Mouse (Mus musculus): Measurements from ENCODE around the gene Spats2. TPM values are rescaled to one million over a fixed set of nuclear protein-coding genes. Genes with fewer than 3 reads are reported as not detected.
A peak's percentile ranks its signal among the peaks of the same experiment; 100 is the strongest.

The Spats2 gene
- polyA plus RNA-seq, 1 experiment from 2014 or later, result 68.5 TPM

- H3K36me3 ChIP-seq (replicated peaks; ENCODE audit: control insufficient read depth, insufficient read depth, low read depth, low read length), result peaks cover 12% of the 10 kb centered on the region
- H3K4me1 ChIP-seq (ENCODE audit: control insufficient read depth, insufficient read depth, low read length), result no peaks in the 10 kb centered on the region
- ATAC-seq (replicated peaks; ENCODE audit: insufficient number of reproducible peaks, low FRiP score, low TSS enrichment, low read depth) (no peak), DNase-seq (ENCODE audit: low spot score) (no peak)
- H3K27me3 ChIP-seq (ENCODE audit: control insufficient read depth, insufficient read depth, low read length), result no peaks in the 10 kb centered on the region
- H3K9ac ChIP-seq (replicated peaks; ENCODE audit: low read length), result no peak overlapping the region
- no peak overlapping the region for H3K4me3 ChIP-seq (ENCODE audit: low read depth, low read length)
- WGBS, result 84% methylated on average over 10 of the region's 10 CpGs
- H3K9me3 ChIP-seq (replicated peaks; ENCODE audit: control insufficient read depth, low read length), result no peaks in the 10 kb centered on the region
- no peak overlapping the region for H3K4me2 ChIP-seq (ENCODE audit: low read depth, low read length)
- H3K27ac ChIP-seq (replicated peaks; ENCODE audit: low read depth, low read length), result no peak overlapping the region
These were observed 87.5 kb downstream of the Spats2 start for GRCm38 (mm10) chr15:99213183-99213582.

GRCm38 (mm10) chr15:99214941-99215340, 89.2 kb downstream of the Spats2 start:
- ATAC-seq (replicated peaks; ENCODE audit: insufficient number of reproducible peaks, low FRiP score, low TSS enrichment, low read depth) (no peak), DNase-seq (ENCODE audit: low spot score) (peak; percentile 37)
- Histone ChIP-seq H3K4me1 (ENCODE audit: control insufficient read depth, insufficient read depth, low read length) (no peaks in the 10 kb centered on the region), H3K9ac (replicated peaks; ENCODE audit: low read length) (no peak overlapping the region), H3K4me3 (ENCODE audit: low read depth, low read length) (no peak overlapping the region), H3K36me3 (replicated peaks; ENCODE audit: control insufficient read depth, insufficient read depth, low read depth, low read length) (peaks cover 12% of the 10 kb centered on the region), H3K4me2 (ENCODE audit: low read depth, low read length) (no peak overlapping the region), H3K27ac (replicated peaks; ENCODE audit: low read depth, low read length) (no peak overlapping the region), H3K9me3 (replicated peaks; ENCODE audit: control insufficient read depth, low read length) (no peaks in the 10 kb centered on the region), H3K27me3 (ENCODE audit: control insufficient read depth, insufficient read depth, low read length) (no peaks in the 10 kb centered on the region; the same call in 1 of the 2 replicates)
- 73% methylated on average over 2 of the region's 2 CpGs for WGBS

- H3K27ac ChIP-seq (replicated peaks; ENCODE audit: low read depth, low read length), result no peak overlapping the region
- no peak for DNase-seq (ENCODE audit: low spot score)
- 85% methylated on average over 11 of the region's 11 CpGs for WGBS
These were observed 90.2 kb downstream of the Spats2 start for GRCm38 (mm10) chr15:99215741-99216463.

GRCm38 (mm10) chr15:99217630-99218029, 91.9 kb downstream of the Spats2 start:
- Histone ChIP-seq H3K9ac (replicated peaks; ENCODE audit: low read length) (no peak overlapping the region), H3K27me3 (ENCODE audit: control insufficient read depth, insufficient read depth, low read length) (peaks cover 6% of the 10 kb centered on the region), H3K27ac (replicated peaks; ENCODE audit: low read depth, low read length) (no peak overlapping the region), H3K4me2 (ENCODE audit: low read depth, low read length) (no peak overlapping the region), H3K4me3 (ENCODE audit: low read depth, low read length) (no peak overlapping the region), H3K4me1 (ENCODE audit: control insufficient read depth, insufficient read depth, low read length) (no peaks in the 10 kb centered on the region), H3K36me3 (replicated peaks; ENCODE audit: control insufficient read depth, insufficient read depth, low read depth, low read length) (peaks cover 2% of the 10 kb centered on the region), H3K9me3 (replicated peaks; ENCODE audit: control insufficient read depth, low read length) (no peaks in the 10 kb centered on the region)
- WGBS, result 96% methylated on average over 4 of the region's 4 CpGs
- DNase-seq (ENCODE audit: low spot score) (no peak), ATAC-seq (replicated peaks; ENCODE audit: insufficient number of reproducible peaks, low FRiP score, low TSS enrichment, low read depth) (no peak)

More at GRCm38 (mm10) chr15:99215741-99216463, 90.2 kb downstream of the Spats2 start:
- Histone ChIP-seq H3K9me3 (replicated peaks; ENCODE audit: control insufficient read depth, low read length) (no peaks in the 10 kb centered on the region), H3K4me3 (ENCODE audit: low read depth, low read length) (no peak overlapping the region), H3K9ac (replicated peaks; ENCODE audit: low read length) (no peak overlapping the region), H3K27me3 (ENCODE audit: control insufficient read depth, insufficient read depth, low read length) (no peaks in the 10 kb centered on the region; the same call in 1 of the 2 replicates), H3K4me1 (ENCODE audit: control insufficient read depth, insufficient read depth, low read length) (no peaks in the 10 kb centered on the region), H3K4me2 (ENCODE audit: low read depth, low read length) (no peak overlapping the region), H3K36me3 (replicated peaks; ENCODE audit: control insufficient read depth, insufficient read depth, low read depth, low read length) (peaks cover 12% of the 10 kb centered on the region)
- ATAC-seq (replicated peaks; ENCODE audit: insufficient number of reproducible peaks, low FRiP score, low TSS enrichment, low read depth), result no peak

GRCm38 (mm10) chr15:99221315-99221952, 95.7 kb downstream of the Spats2 start:
- Histone ChIP-seq H3K9me3 (replicated peaks; ENCODE audit: control insufficient read depth, low read length) (no peaks in the 10 kb centered on the region), H3K27ac (replicated peaks; ENCODE audit: low read depth, low read length) (no peak overlapping the region), H3K4me1 (ENCODE audit: control insufficient read depth, insufficient read depth, low read length) (peaks cover 14% of the 10 kb centered on the region), H3K27me3 (ENCODE audit: control insufficient read depth, insufficient read depth, low read length) (peaks cover 41% of the 10 kb centered on the region), H3K4me2 (ENCODE audit: low read depth, low read length) (no peak overlapping the region), H3K36me3 (replicated peaks; ENCODE audit: control insufficient read depth, insufficient read depth, low read depth, low read length) (no peaks in the 10 kb centered on the region), H3K9ac (replicated peaks; ENCODE audit: low read length) (no peak overlapping the region), H3K4me3 (ENCODE audit: low read depth, low read length) (no peak overlapping the region)
- ATAC-seq (replicated peaks; ENCODE audit: insufficient number of reproducible peaks, low FRiP score, low TSS enrichment, low read depth) (peak; percentile 65), DNase-seq (ENCODE audit: low spot score) (peak; percentile 66)
- WGBS, result 5% methylated on average over 8 of the region's 8 CpGs

GRCm38 (mm10) chr15:99222794-99223584, 97.3 kb downstream of the Spats2 start:
- Histone ChIP-seq H3K4me2 (ENCODE audit: low read depth, low read length) (peak overlapping the region; percentile 68), H3K9ac (replicated peaks; ENCODE audit: low read length) (no peak overlapping the region; the same call in 1 of the 2 replicates), H3K9me3 (replicated peaks; ENCODE audit: control insufficient read depth, low read length) (no peaks in the 10 kb centered on the region), H3K4me1 (ENCODE audit: control insufficient read depth, insufficient read depth, low read length) (peaks cover 14% of the 10 kb centered on the region), H3K4me3 (ENCODE audit: low read depth, low read length) (peak overlapping the region; percentile 31), H3K27ac (replicated peaks; ENCODE audit: low read depth, low read length) (no peak overlapping the region), H3K36me3 (replicated peaks; ENCODE audit: control insufficient read depth, insufficient read depth, low read depth, low read length) (no peaks in the 10 kb centered on the region), H3K27me3 (ENCODE audit: control insufficient read depth, insufficient read depth, low read length) (peaks cover 56% of the 10 kb centered on the region)
- DNase-seq (ENCODE audit: low spot score) (no peak), ATAC-seq (replicated peaks; ENCODE audit: insufficient number of reproducible peaks, low FRiP score, low TSS enrichment, low read depth) (no peak)
- 6% methylated on average over 18 of the region's 18 CpGs for WGBS

- 1% methylated on average over 46 of the region's 46 CpGs for WGBS
- H3K27ac ChIP-seq (replicated peaks; ENCODE audit: low read depth, low read length), result no peak overlapping the region
- H3K4me1 ChIP-seq (ENCODE audit: control insufficient read depth, insufficient read depth, low read length), result peaks cover 14% of the 10 kb centered on the region
These were observed 98.0 kb downstream of the Spats2 start for GRCm38 (mm10) chr15:99223585-99224207.

More at GRCm38 (mm10) chr15:99223585-99224207, 98.0 kb downstream of the Spats2 start:
- DNase-seq (ENCODE audit: low spot score) (peak; percentile 53), ATAC-seq (replicated peaks; ENCODE audit: insufficient number of reproducible peaks, low FRiP score, low TSS enrichment, low read depth) (no peak)
- peak overlapping the region; percentile 68 for H3K4me2 ChIP-seq (ENCODE audit: low read depth, low read length)
- H3K4me3 ChIP-seq (ENCODE audit: low read depth, low read length), result peak overlapping the region; percentile 31
- H3K9me3 ChIP-seq (replicated peaks; ENCODE audit: control insufficient read depth, low read length), result no peaks in the 10 kb centered on the region
- H3K9ac ChIP-seq (replicated peaks; ENCODE audit: low read length), result peak overlapping the region; percentile 32
- peaks cover 62% of the 10 kb centered on the region for H3K27me3 ChIP-seq (ENCODE audit: control insufficient read depth, insufficient read depth, low read length)
- no peaks in the 10 kb centered on the region for H3K36me3 ChIP-seq (replicated peaks; ENCODE audit: control insufficient read depth, insufficient read depth, low read depth, low read length)
